Mouse (Mus musculus) spleen, adult 2 months (tissue): Measurements from ENCODE around the gene Nme7.

Source experiments
- CTCF ChIP-seq: fragments of 200-500 bp; IDR thresholded peaks from 2 replicates; pipeline ENCODE4 v1.5.1; 2011; ENCODE audit warnings: mild to moderate bottlenecking, inconsistent platforms; ENCODE audit not compliant: insufficient read depth, insufficient read length, insufficient replicate concordance; ENCODE audit errors: extremely low read depth
- POLR2A ChIP-seq: fragments of 200-500 bp; IDR thresholded peaks from 2 replicates; pipeline ENCODE4 v1.6.1; 2011; ENCODE audit warnings: low read depth, low read length, inconsistent platforms

DNA sequence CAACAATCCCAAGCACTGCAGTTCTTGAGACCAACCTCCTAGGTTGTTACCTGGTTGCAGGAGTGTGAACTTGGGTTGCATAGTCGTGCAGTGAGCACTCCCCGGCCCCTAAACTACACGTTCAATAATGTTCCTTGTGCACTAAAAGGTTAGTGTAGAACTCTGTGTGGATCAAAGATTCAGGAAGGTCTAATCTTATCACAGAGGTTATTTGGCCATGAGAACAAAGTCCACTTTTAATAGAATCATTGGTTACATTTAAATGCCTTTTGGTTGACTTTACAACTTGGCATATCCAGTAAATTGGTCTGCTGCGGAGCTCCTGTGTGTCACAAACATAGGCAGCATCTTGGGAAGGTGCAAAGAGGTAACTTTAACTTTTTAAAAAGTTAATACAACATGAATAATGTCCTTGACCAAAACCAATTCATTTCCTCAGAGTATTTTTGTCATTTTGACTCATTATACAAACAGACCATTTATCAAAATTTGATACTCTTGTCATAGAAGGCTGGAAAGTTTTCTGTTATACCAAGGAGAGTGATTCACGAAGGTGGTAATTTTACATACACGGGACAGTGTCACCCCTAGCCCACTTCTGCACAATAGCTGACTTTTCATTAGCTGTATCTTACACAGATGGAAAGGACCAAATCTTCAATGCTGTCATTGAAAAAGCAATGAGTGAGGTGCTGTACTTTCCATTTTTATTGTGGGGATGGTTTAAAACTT lies 116.9 kb downstream of the Nme7 start:
- TF ChIP-seq POLR2A (no peak), CTCF (no peak)
